8 mouse cellular contexts compared by ENCODE assay signal in genomic region chr19:44562652-44563206, GRCm38 (mm10). TPM values are rescaled to one million over a fixed set of nuclear protein-coding genes. Genes with fewer than 3 reads are reported as not detected.
DNase-seq lines count a peak whose midpoint lies in the region; ATAC-seq and TF ChIP-seq lines count a peak whose summit lies in the region.

TSS of gene Hif1an (plus strand) at chr19:44562850.

- H3K4me3 ChIP-seq in bone marrow macrophage, adult 2 months (ENCODE audit: insufficient read depth, low read length) = peak within 1 kb of the TSS; percentile 76
- peak within 1 kb of the TSS; percentile 95 for H3K4me3 ChIP-seq in embryonic fibroblast, embryonic 13.5 days (ENCODE audit: insufficient read depth, low read length)
- H3K4me3 ChIP-seq in kidney, embryonic 14.5 days (ENCODE audit: low read length) = peak within 1 kb of the TSS; percentile 89
- peak within 1 kb of the TSS; percentile 81 for H3K4me3 ChIP-seq in limb, embryonic 15.5 days

- no peaks in the 10 kb centered on the region; the same call in 1 of the 2 replicates for H3K27me3 ChIP-seq in kidney, embryonic 14.5 days (ENCODE audit: control insufficient read depth, insufficient read depth, low read length)
- no peaks in the 10 kb centered on the region for H3K27me3 ChIP-seq in limb, embryonic 15.5 days

- H3K4me1 ChIP-seq in bone marrow macrophage, adult 2 months (ENCODE audit: control insufficient read depth, insufficient read depth, low read length) = peaks cover 7% of the 10 kb centered on the region
- peaks cover 3% of the 10 kb centered on the region; the same call in 1 of the 2 replicates for H3K4me1 ChIP-seq in embryonic fibroblast, embryonic 13.5 days (ENCODE audit: control insufficient read depth, insufficient read depth, low read length)
- H3K4me1 ChIP-seq in kidney, embryonic 14.5 days (ENCODE audit: control insufficient read depth, insufficient read depth, low read length) = peaks cover 10% of the 10 kb centered on the region
- peaks cover 24% of the 10 kb centered on the region for H3K4me1 ChIP-seq in limb, embryonic 15.5 days

- H3K36me3 ChIP-seq in kidney, embryonic 14.5 days (ENCODE audit: control insufficient read depth, insufficient read depth, low read length) = peaks cover 27% of the 10 kb centered on the region
- H3K36me3 ChIP-seq in limb, embryonic 15.5 days = peaks cover 27% of the 10 kb centered on the region

- peak within 1 kb of the TSS; percentile 76 for H3K9ac ChIP-seq in kidney, embryonic 14.5 days (ENCODE audit: low read depth, low read length)
- peak within 1 kb of the TSS; percentile 62 for H3K9ac ChIP-seq in limb, embryonic 15.5 days

- H3K4me2 ChIP-seq in kidney, embryonic 14.5 days (replicated peaks; ENCODE audit: low read depth, low read length) = peak within 1 kb of the TSS; percentile 59
- peak within 1 kb of the TSS; percentile 70 for H3K4me2 ChIP-seq in limb, embryonic 15.5 days

- H3K27ac ChIP-seq in bone marrow macrophage, adult 2 months (ENCODE audit: insufficient read depth, low read depth, low read length) = peak within 1 kb of the TSS; percentile 53
- H3K27ac ChIP-seq in embryonic fibroblast, embryonic 13.5 days (ENCODE audit: insufficient read depth, low read length) = peak within 1 kb of the TSS; percentile 53; the same call in 1 of the 2 replicates
- peak within 1 kb of the TSS; percentile 71; the same call in 1 of the 2 replicates for H3K27ac ChIP-seq in kidney, embryonic 14.5 days (ENCODE audit: low read depth, low read length)
- peak within 1 kb of the TSS; percentile 85 for H3K27ac ChIP-seq in limb, embryonic 15.5 days

- TF ChIP-seq POLR2A in bone marrow macrophage, adult 2 months (IDR thresholded peaks at IDR 0.05; ENCODE audit: borderline replicate concordance, low read depth, low read length) = 0 out of 2 replicates have a peak, but pooled peaks have one; percentile 48
- peak; percentile 79 for TF ChIP-seq POLR2A in embryonic fibroblast, embryonic 13.5 days (IDR thresholded peaks at IDR 0.05; ENCODE audit: low read depth, low read length)

- peak; percentile 98 for DNase-seq in A20 (ENCODE audit: low read depth, low spot score)
- DNase-seq in heart, adult 9 months (ENCODE audit: low spot score in 2 of 2) = peak; percentile 95 to 97
- DNase-seq in monocyte, adult 2 months (ENCODE audit: low read depth in 1 of 2, low spot score in 2 of 2) = peak; percentile 89 to 91
- DNase-seq in spleen, postnatal 36 days (ENCODE audit: low spot score in 2 of 2) = peak; percentile 93 to 96

- H3K9me3 ChIP-seq in kidney, embryonic 14.5 days (ENCODE audit: control insufficient read depth, low read length) = no peaks in the 10 kb centered on the region
- H3K9me3 ChIP-seq in limb, embryonic 15.5 days = no peaks in the 10 kb centered on the region

- peak; percentile 59 for TF ChIP-seq CTCF in bone marrow macrophage, adult 2 months (IDR thresholded peaks at IDR 0.05; ENCODE audit: low read depth, low read length)
- peak; percentile 75; the same call in 1 of the 2 replicates for TF ChIP-seq CTCF in embryonic fibroblast, embryonic 13.5 days (IDR thresholded peaks at IDR 0.05; ENCODE audit: borderline replicate concordance, insufficient read depth, low read length)

- WGBS in kidney, embryonic 14.5 days = under 1% methylated on average over 33 of the region's 33 CpGs
- WGBS in limb, embryonic 15.5 days = under 1% methylated on average over 33 of the region's 33 CpGs

- ATAC-seq in kidney, embryonic 14.5 days (ENCODE audit: low FRiP score, low TSS enrichment) = peak; percentile 96
- peak; percentile 92 for ATAC-seq in limb, embryonic 15.5 days (ENCODE audit: insufficient number of reproducible peaks, low FRiP score, low TSS enrichment, low read depth)

RNA-seq across cellular contexts. Expression of gene Hif1an, which starts in this region (rescaled TPM):
- polyA plus RNA-seq in bone marrow macrophage, adult 2 months (2012; ENCODE audit: insufficient read depth, insufficient read length, missing spikeins) = 12.8 and 13.5 TPM in 2 replicates
- polyA plus RNA-seq in embryonic fibroblast, embryonic 13.5 days (2011; ENCODE audit: insufficient read length, low read depth, missing spikeins) = 19.7 and 20.7 TPM in 2 replicates
- 20.6 and 28.0 TPM in 2 replicates for polyA plus RNA-seq in kidney, embryonic 14.5 days (2014; fragmentation: Nextera tagmentation; extraction: Ambion mirVana)
- 31.2 and 34.5 TPM in 2 replicates for polyA plus RNA-seq in limb, embryonic 15.5 days (2015; fragmentation: Nextera tagmentation; extraction: Ambion mirVana)

Comparison
In these comparisons a context has a peak if more than half of its experiments do, and no peak if none do; other contexts are left out.
1. Peak in every context shown above with its lines: DNase-seq, ATAC-seq, H3K4me3 ChIP-seq and H3K27ac ChIP-seq.